Mouse (Mus musculus): ENCODE measurements around the gene Sema4a. TPM values are rescaled to one million over a fixed set of nuclear protein-coding genes. Genes with fewer than 3 reads are reported as not detected.
A peak's percentile ranks its signal among the peaks of the same experiment; 100 is the strongest.

Sema4a gene
- polyA plus RNA-seq, 1 experiment from 2014 or later = 6.3 TPM

GRCm38 (mm10) chr3:88453986-88454385 is 7.0 kb downstream of the Sema4a start:
- Histone ChIP-seq H3K27me3 (ENCODE audit: control insufficient read depth, insufficient read depth, low read depth, low read length) (peaks cover 1% of the 10 kb centered on the region; the same call in 1 of the 2 replicates), H3K4me1 (replicated peaks; ENCODE audit: control insufficient read depth, insufficient read depth, low read length) (peaks cover 9% of the 10 kb centered on the region; the same call in 1 of the 2 replicates), H3K36me3 (ENCODE audit: control insufficient read depth, insufficient read depth, low read length) (no peaks in the 10 kb centered on the region), H3K4me3 (ENCODE audit: low read length) (no peak overlapping the region), H3K9ac (ENCODE audit: low read length) (no peak overlapping the region), H3K27ac (ENCODE audit: low read length) (no peak overlapping the region), H3K4me2 (ENCODE audit: low read depth, low read length) (no peak overlapping the region), H3K9me3 (ENCODE audit: control insufficient read depth, low read length) (no peaks in the 10 kb centered on the region)
- ATAC-seq (ENCODE audit: low read depth) = no peak
- whole genome bisulfite sequencing = 66% methylated on average over 8 of the region's 8 CpGs

- Histone ChIP-seq H3K4me2 (ENCODE audit: low read depth, low read length) (no peak overlapping the region), H3K36me3 (ENCODE audit: control insufficient read depth, insufficient read depth, low read length) (no peaks in the 10 kb centered on the region), H3K4me3 (ENCODE audit: low read length) (no peak overlapping the region), H3K27ac (ENCODE audit: low read length) (no peak overlapping the region), H3K9me3 (ENCODE audit: control insufficient read depth, low read length) (no peaks in the 10 kb centered on the region), H3K4me1 (replicated peaks; ENCODE audit: control insufficient read depth, insufficient read depth, low read length) (peaks cover 9% of the 10 kb centered on the region; the same call in 1 of the 2 replicates), H3K27me3 (ENCODE audit: control insufficient read depth, insufficient read depth, low read depth, low read length) (no peaks in the 10 kb centered on the region), H3K9ac (ENCODE audit: low read length) (no peak overlapping the region)
- no peak for ATAC-seq (ENCODE audit: low read depth)
- WGBS = 35% methylated on average over 8 of the region's 8 CpGs
Measured at GRCm38 (mm10) chr3:88453369-88453768, 7.6 kb downstream of the Sema4a start.

- Histone ChIP-seq H3K36me3 (ENCODE audit: control insufficient read depth, insufficient read depth, low read length) (no peaks in the 10 kb centered on the region), H3K4me1 (replicated peaks; ENCODE audit: control insufficient read depth, insufficient read depth, low read length) (peaks cover 9% of the 10 kb centered on the region; the same call in 1 of the 2 replicates), H3K27ac (ENCODE audit: low read length) (no peak overlapping the region), H3K27me3 (ENCODE audit: control insufficient read depth, insufficient read depth, low read depth, low read length) (no peaks in the 10 kb centered on the region), H3K4me3 (ENCODE audit: low read length) (no peak overlapping the region), H3K9ac (ENCODE audit: low read length) (no peak overlapping the region), H3K4me2 (ENCODE audit: low read depth, low read length) (no peak overlapping the region), H3K9me3 (ENCODE audit: control insufficient read depth, low read length) (no peaks in the 10 kb centered on the region)
- no peak for ATAC-seq (ENCODE audit: low read depth)
- 81% methylated on average over 6 of the region's 6 CpGs for WGBS
Measured at GRCm38 (mm10) chr3:88452716-88453115, 8.3 kb downstream of the Sema4a start.

GRCm38 (mm10) chr3:88452246-88452645 is 8.7 kb downstream of the Sema4a start:
- H3K4me2 ChIP-seq (ENCODE audit: low read depth, low read length) = no peak overlapping the region
- H3K4me3 ChIP-seq (ENCODE audit: low read length) = no peak overlapping the region
- ATAC-seq (ENCODE audit: low read depth) = no peak
- H3K9ac ChIP-seq (ENCODE audit: low read length) = no peak overlapping the region
- WGBS = 55% methylated on average over 5 of the region's 5 CpGs
- no peak overlapping the region for H3K27ac ChIP-seq (ENCODE audit: low read length)
- no peaks in the 10 kb centered on the region for H3K27me3 ChIP-seq (ENCODE audit: control insufficient read depth, insufficient read depth, low read depth, low read length)
- H3K9me3 ChIP-seq (ENCODE audit: control insufficient read depth, low read length) = no peaks in the 10 kb centered on the region
- no peaks in the 10 kb centered on the region for H3K36me3 ChIP-seq (ENCODE audit: control insufficient read depth, insufficient read depth, low read length)
- peaks cover 9% of the 10 kb centered on the region; the same call in 1 of the 2 replicates for H3K4me1 ChIP-seq (replicated peaks; ENCODE audit: control insufficient read depth, insufficient read depth, low read length)

GRCm38 (mm10) chr3:88450379-88451131 is 10.4 kb downstream of the Sema4a start:
- Histone ChIP-seq H3K36me3 (ENCODE audit: control insufficient read depth, insufficient read depth, low read length) (no peaks in the 10 kb centered on the region), H3K27ac (ENCODE audit: low read length) (no peak overlapping the region), H3K4me3 (ENCODE audit: low read length) (no peak overlapping the region), H3K4me1 (replicated peaks; ENCODE audit: control insufficient read depth, insufficient read depth, low read length) (peaks cover 9% of the 10 kb centered on the region; the same call in 1 of the 2 replicates), H3K9me3 (ENCODE audit: control insufficient read depth, low read length) (no peaks in the 10 kb centered on the region), H3K4me2 (ENCODE audit: low read depth, low read length) (no peak overlapping the region), H3K9ac (ENCODE audit: low read length) (no peak overlapping the region), H3K27me3 (ENCODE audit: control insufficient read depth, insufficient read depth, low read depth, low read length) (no peaks in the 10 kb centered on the region)
- 60% methylated on average over 12 of the region's 12 CpGs for WGBS
- ATAC-seq (ENCODE audit: low read depth) = no peak

- H3K4me1 ChIP-seq (replicated peaks; ENCODE audit: control insufficient read depth, insufficient read depth, low read length) = peaks cover 4% of the 10 kb centered on the region; the same call in 1 of the 2 replicates
Measured at GRCm38 (mm10) chr3:88449395-88450023, 11.5 kb downstream of the Sema4a start.

GRCm38 (mm10) chr3:88448443-88448842 is 12.5 kb downstream of the Sema4a start:
- H3K9ac ChIP-seq (ENCODE audit: low read length) = no peak overlapping the region
- H3K4me2 ChIP-seq (ENCODE audit: low read depth, low read length) = no peak overlapping the region
- peaks cover 4% of the 10 kb centered on the region; the same call in 1 of the 2 replicates for H3K4me1 ChIP-seq (replicated peaks; ENCODE audit: control insufficient read depth, insufficient read depth, low read length)
- no peak overlapping the region for H3K4me3 ChIP-seq (ENCODE audit: low read length)
- H3K9me3 ChIP-seq (ENCODE audit: control insufficient read depth, low read length) = no peaks in the 10 kb centered on the region
- 75% methylated on average over 8 of the region's 8 CpGs for WGBS
- no peaks in the 10 kb centered on the region for H3K36me3 ChIP-seq (ENCODE audit: control insufficient read depth, insufficient read depth, low read length)
- no peak for ATAC-seq (ENCODE audit: low read depth)
- no peak overlapping the region for H3K27ac ChIP-seq (ENCODE audit: low read length)
- H3K27me3 ChIP-seq (ENCODE audit: control insufficient read depth, insufficient read depth, low read depth, low read length) = no peaks in the 10 kb centered on the region

More at GRCm38 (mm10) chr3:88449395-88450023, 11.5 kb downstream of the Sema4a start:
- H3K4me3 ChIP-seq (ENCODE audit: low read length) = peak overlapping the region; percentile 33
- no peaks in the 10 kb centered on the region for H3K36me3 ChIP-seq (ENCODE audit: control insufficient read depth, insufficient read depth, low read length)
- WGBS = 11% methylated on average over 20 of the region's 21 CpGs
- peak; percentile 37; the same call in 1 of the 2 replicates for ATAC-seq (ENCODE audit: low read depth)
- H3K4me2 ChIP-seq (ENCODE audit: low read depth, low read length) = peak overlapping the region; percentile 46
- no peak overlapping the region for H3K27ac ChIP-seq (ENCODE audit: low read length)
- no peaks in the 10 kb centered on the region for H3K9me3 ChIP-seq (ENCODE audit: control insufficient read depth, low read length)
- peak overlapping the region; percentile 42 for H3K9ac ChIP-seq (ENCODE audit: low read length)
- H3K27me3 ChIP-seq (ENCODE audit: control insufficient read depth, insufficient read depth, low read depth, low read length) = no peaks in the 10 kb centered on the region

GRCm38 (mm10) chr3:88447676-88448183 is 13.3 kb downstream of the Sema4a start:
- no peaks in the 10 kb centered on the region for H3K9me3 ChIP-seq (ENCODE audit: control insufficient read depth, low read length)
- WGBS = 40% methylated on average over 8 of the region's 8 CpGs

GRCm38 (mm10) chr3:88446471-88447123 is 14.4 kb downstream of the Sema4a start:
- Histone ChIP-seq H3K4me2 (ENCODE audit: low read depth, low read length) (no peak overlapping the region), H3K9me3 (ENCODE audit: control insufficient read depth, low read length) (no peaks in the 10 kb centered on the region), H3K36me3 (ENCODE audit: control insufficient read depth, insufficient read depth, low read length) (no peaks in the 10 kb centered on the region), H3K4me3 (ENCODE audit: low read length) (no peak overlapping the region), H3K27me3 (ENCODE audit: control insufficient read depth, insufficient read depth, low read depth, low read length) (no peaks in the 10 kb centered on the region), H3K4me1 (replicated peaks; ENCODE audit: control insufficient read depth, insufficient read depth, low read length) (peaks cover 4% of the 10 kb centered on the region; the same call in 1 of the 2 replicates), H3K9ac (ENCODE audit: low read length) (no peak overlapping the region), H3K27ac (ENCODE audit: low read length) (no peak overlapping the region)
- WGBS = 57% methylated on average over 8 of the region's 8 CpGs
- no peak for ATAC-seq (ENCODE audit: low read depth)

More at GRCm38 (mm10) chr3:88447676-88448183, 13.3 kb downstream of the Sema4a start:
- H3K27me3 ChIP-seq (ENCODE audit: control insufficient read depth, insufficient read depth, low read depth, low read length) = no peaks in the 10 kb centered on the region
- peaks cover 4% of the 10 kb centered on the region; the same call in 1 of the 2 replicates for H3K4me1 ChIP-seq (replicated peaks; ENCODE audit: control insufficient read depth, insufficient read depth, low read length)
- ATAC-seq (ENCODE audit: low read depth) = no peak
- no peak overlapping the region for H3K4me2 ChIP-seq (ENCODE audit: low read depth, low read length)
- H3K27ac ChIP-seq (ENCODE audit: low read length) = no peak overlapping the region
- no peak overlapping the region for H3K9ac ChIP-seq (ENCODE audit: low read length)
- no peak overlapping the region for H3K4me3 ChIP-seq (ENCODE audit: low read length)
- no peaks in the 10 kb centered on the region for H3K36me3 ChIP-seq (ENCODE audit: control insufficient read depth, insufficient read depth, low read length)

Data from lung, embryonic 16.5 days (tissue).